18 mouse cellular contexts compared by ENCODE assay signal in genomic region chr3:41302805-41303204, GRCm38 (mm10).
"Had no signal": no experiment of that assay in that cellular context is flagged by ENCODE, and none has a peak within 500 bp of the region (broad histone marks: within the 10 kb centered on the region; RNA-seq: fewer than 3 reads in every experiment).

No protein-coding gene starts in this region.

- H3K36me3 ChIP-seq: liver, embryonic 15.5 days; lung, embryonic 15.5 days; midbrain, embryonic 10.5 days; midbrain, embryonic 12.5 days; neural tube, embryonic 12.5 days had no signal

- H3K4me2 ChIP-seq: liver, embryonic 15.5 days; lung, embryonic 15.5 days; midbrain, embryonic 12.5 days; neural tube, embryonic 12.5 days had no signal

- H3K4me3 ChIP-seq: liver, embryonic 15.5 days; lung, embryonic 15.5 days; midbrain, embryonic 10.5 days; midbrain, embryonic 12.5 days; neural tube, embryonic 12.5 days had no signal

- H3K9ac ChIP-seq: liver, embryonic 15.5 days; liver, postnatal 0 days; lung, embryonic 15.5 days; midbrain, embryonic 12.5 days; neural tube, embryonic 12.5 days had no signal

- H3K9me3 ChIP-seq: liver, embryonic 15.5 days; lung, embryonic 15.5 days; midbrain, embryonic 10.5 days; midbrain, embryonic 12.5 days; neural tube, embryonic 12.5 days had no signal

- DNase-seq: liver, postnatal 0 days; lung, adult 2 months; lung, postnatal 14 days; lung, postnatal 36 days; midbrain, embryonic 14.5 days; right cerebral cortex, postnatal 25 days; right cerebral cortex, postnatal 4 days; spleen, adult 18-20 months; thymus, adult 18-20 months; thymus, postnatal 25 days had no signal

- H3K27ac ChIP-seq: liver, embryonic 15.5 days; lung, embryonic 15.5 days; macrophage; midbrain, embryonic 10.5 days; midbrain, embryonic 12.5 days; neural tube, embryonic 12.5 days had no signal

- H3K4me1 ChIP-seq: liver, embryonic 15.5 days; lung, embryonic 15.5 days; midbrain, embryonic 10.5 days; midbrain, embryonic 12.5 days; neural tube, embryonic 12.5 days had no signal

- H3K27me3 ChIP-seq: liver, embryonic 15.5 days; lung, embryonic 15.5 days; midbrain, embryonic 12.5 days; neural tube, embryonic 12.5 days had no signal

- ATAC-seq: liver, postnatal 0 days; lung, postnatal 0 days; midbrain, embryonic 16.5 days had no signal
